Mouse (Mus musculus): ENCODE measurements around the gene Olfr1208.

DNA sequence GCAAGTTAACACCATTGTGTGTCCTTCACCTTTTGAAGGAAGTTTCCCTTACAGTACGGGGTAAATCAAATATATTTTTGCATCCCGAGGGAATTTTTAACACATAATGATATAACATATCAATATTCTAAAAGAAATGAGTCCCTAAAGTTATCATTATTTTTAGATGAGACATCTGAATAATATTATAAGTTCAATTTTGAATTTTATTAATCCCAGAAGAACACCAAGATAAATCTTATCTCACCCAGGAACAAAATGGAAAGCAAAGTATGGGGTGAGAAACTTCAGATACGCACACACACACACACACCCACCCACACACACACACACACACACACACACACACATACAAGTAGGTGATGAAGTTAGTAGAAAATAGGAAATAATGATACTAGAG, 12.9 kb upstream of the Olfr1208 start, which contains the start of gene Olfr1209:
- TF ChIP-seq EP300 (IDR thresholded peaks at IDR 0.05; ENCODE audit: insufficient read depth, low read depth, low read length) (no peak), POLR2A (IDR thresholded peaks at IDR 0.05; ENCODE audit: insufficient read depth, low read depth, low read length) (no peak)
